Mouse (Mus musculus): Measurements from ENCODE around the gene Ugt1a10. TPM values are rescaled to one million over a fixed set of nuclear protein-coding genes. Genes with fewer than 3 reads are reported as not detected.
"Not testable (repeated sequence)": the region's sequence is repeated elsewhere in the genome, so short reads cannot be mapped to it uniquely, and the experiment has no call there.

The Ugt1a10 gene
- polyA plus RNA-seq, 1 experiment from 2014 or later = 0.14 TPM

GRCm38 (mm10) chr1:88136646-88137045 is 81.5 kb downstream of the Ugt1a10 start:
- ATAC-seq = no peak
- in situ Hi-C loops (cut with MboI; ENCODE audit: low pct_unique_long_range_greater_than_20kb) = no loop called here
- no peak for TF ChIP-seq CTCF (IDR thresholded peaks at IDR 0.05)
- no peaks in the 10 kb centered on the region for H3K27me3 ChIP-seq
- ChIA-PET CTCF (no interaction called here), POLR2A (interaction anchor here (0.7 kb wide), 1 partner anchor 212 kb away, joined by 3 read pairs; no protein-coding TSS in a partner anchor)
- peak; percentile 30 for DNase-seq (ENCODE audit: low read depth, low spot score)

- POLR2A ChIA-PET = no interaction called here
- TF ChIP-seq CTCF (IDR thresholded peaks at IDR 0.05) = no peak
- H3K27me3 ChIP-seq = no peaks in the 10 kb centered on the region
- in situ Hi-C loops (cut with MboI; ENCODE audit: low pct_unique_long_range_greater_than_20kb) = no loop called here
- ATAC-seq = no peak
- CTCF ChIA-PET = interaction anchor here (1.4 kb wide), 1 partner anchor 18 kb away, joined by 3 read pairs; no protein-coding TSS in a partner anchor
- DNase-seq (ENCODE audit: low read depth, low spot score) = no peak
Measured at GRCm38 (mm10) chr1:88137264-88137663, 82.1 kb downstream of the Ugt1a10 start.

- no peak for ATAC-seq
- no peaks in the 10 kb centered on the region for H3K27me3 ChIP-seq
- CTCF ChIA-PET = interaction anchor here (1.4 kb wide), 1 partner anchor 19 kb away, joined by 3 read pairs; no protein-coding TSS in a partner anchor
- DNase-seq (ENCODE audit: low read depth, low spot score) = no peak
- POLR2A ChIA-PET = no interaction called here
- in situ Hi-C loops (cut with MboI; ENCODE audit: low pct_unique_long_range_greater_than_20kb) = no loop called here
- TF ChIP-seq CTCF (IDR thresholded peaks at IDR 0.05) = no peak
Measured at GRCm38 (mm10) chr1:88138145-88138544, 83.0 kb downstream of the Ugt1a10 start.

- DNase-seq (ENCODE audit: low read depth, low spot score); CTCF ChIA-PET; POLR2A ChIA-PET; in situ Hi-C loops (cut with MboI; ENCODE audit: low pct_unique_long_range_greater_than_20kb); H3K27me3 ChIP-seq: not testable (repeated sequence)
- ATAC-seq = peak; percentile 75
Measured at GRCm38 (mm10) chr1:88140492-88140891, 85.3 kb downstream of the Ugt1a10 start.

- peak; percentile 55 for ATAC-seq
- ChIA-PET CTCF (interaction anchor here (0.8 to 1.9 kb wide), 2 partner anchors 11 to 139 kb away, joined by 3 to 5 read pairs; no protein-coding TSS in a partner anchor), POLR2A (interaction anchor here (0.6 kb wide), 1 partner anchor 25 kb away, joined by 4 read pairs; no protein-coding TSS in a partner anchor)
- peak; percentile 64 for TF ChIP-seq CTCF (IDR thresholded peaks at IDR 0.05)
- H3K27me3 ChIP-seq; in situ Hi-C loops (cut with MboI; ENCODE audit: low pct_unique_long_range_greater_than_20kb); DNase-seq (ENCODE audit: low read depth, low spot score): not testable (repeated sequence)
Measured at GRCm38 (mm10) chr1:88143966-88144675, 88.9 kb downstream of the Ugt1a10 start.

GRCm38 (mm10) chr1:88145278-88145677 is 90.1 kb downstream of the Ugt1a10 start:
- peak; percentile 48 for TF ChIP-seq CTCF (IDR thresholded peaks at IDR 0.05)

GRCm38 (mm10) chr1:88150133-88150532 is 94.9 kb downstream of the Ugt1a10 start:
- CTCF ChIA-PET = interaction anchor here (1.8 to 2.4 kb wide), 2 partner anchors 128 to 138 kb away, joined by 4 to 9 read pairs; partner anchors contain the start of genes Hjurp and Trpm8
- ATAC-seq; H3K27me3 ChIP-seq; POLR2A ChIA-PET; DNase-seq (ENCODE audit: low read depth, low spot score): not testable (repeated sequence)
- TF ChIP-seq CTCF (IDR thresholded peaks at IDR 0.05) = peak; percentile 55
- in situ Hi-C loops (cut with MboI; ENCODE audit: low pct_unique_long_range_greater_than_20kb) = loop anchor here (5.0 kb wide), 1 partner anchor 127 kb away; the partner anchor contains the start of genes Hjurp and Trpm8

More at GRCm38 (mm10) chr1:88145278-88145677, 90.1 kb downstream of the Ugt1a10 start:
- in situ Hi-C loops (cut with MboI; ENCODE audit: low pct_unique_long_range_greater_than_20kb); H3K27me3 ChIP-seq; ATAC-seq; CTCF ChIA-PET; POLR2A ChIA-PET; DNase-seq (ENCODE audit: low read depth, low spot score): not testable (repeated sequence)

- ChIA-PET CTCF (no interaction called here), POLR2A (no interaction called here)
- in situ Hi-C loops (cut with MboI; ENCODE audit: low pct_unique_long_range_greater_than_20kb) = no loop called here
- DNase-seq (ENCODE audit: low read depth, low spot score) (no peak), ATAC-seq (no peak)
- no peak for TF ChIP-seq CTCF (IDR thresholded peaks at IDR 0.05)
- no peaks in the 10 kb centered on the region for H3K27me3 ChIP-seq
Measured at GRCm38 (mm10) chr1:88158430-88158829, 103.2 kb downstream of the Ugt1a10 start.

GRCm38 (mm10) chr1:88165711-88166110 is 110.5 kb downstream of the Ugt1a10 start, which contains the start of gene Ugt1a5:
Ugt1a5 (plus strand) TSS chr1:88166012.
- H3K27me3 ChIP-seq = no peaks in the 10 kb centered on the region
- ChIA-PET CTCF (no interaction called here), POLR2A (no interaction called here)
- no peak for DNase-seq (ENCODE audit: low read depth, low spot score)
- TF ChIP-seq CTCF (IDR thresholded peaks at IDR 0.05) = no peak
- no peak for ATAC-seq
- in situ Hi-C loops (cut with MboI; ENCODE audit: low pct_unique_long_range_greater_than_20kb) = no loop called here

GRCm38 (mm10) chr1:88172190-88172589 is 117.0 kb downstream of the Ugt1a10 start:
- CTCF ChIA-PET; DNase-seq (ENCODE audit: low read depth, low spot score); ATAC-seq; in situ Hi-C loops (cut with MboI; ENCODE audit: low pct_unique_long_range_greater_than_20kb); POLR2A ChIA-PET; H3K27me3 ChIP-seq: not testable (repeated sequence)

- ChIA-PET POLR2A (no interaction called here), CTCF (no interaction called here)
- in situ Hi-C loops (cut with MboI; ENCODE audit: low pct_unique_long_range_greater_than_20kb) = no loop called here
- no peak for TF ChIP-seq CTCF (IDR thresholded peaks at IDR 0.05)
- peaks cover 4% of the 10 kb centered on the region for H3K27me3 ChIP-seq
- ATAC-seq = no peak
- DNase-seq (ENCODE audit: low read depth, low spot score) = no peak
Measured at GRCm38 (mm10) chr1:88179657-88180056, 124.5 kb downstream of the Ugt1a10 start.

All from Patski (cell line).